ENCODE assay signal across 13 mouse cellular contexts in the genomic region with DNA sequence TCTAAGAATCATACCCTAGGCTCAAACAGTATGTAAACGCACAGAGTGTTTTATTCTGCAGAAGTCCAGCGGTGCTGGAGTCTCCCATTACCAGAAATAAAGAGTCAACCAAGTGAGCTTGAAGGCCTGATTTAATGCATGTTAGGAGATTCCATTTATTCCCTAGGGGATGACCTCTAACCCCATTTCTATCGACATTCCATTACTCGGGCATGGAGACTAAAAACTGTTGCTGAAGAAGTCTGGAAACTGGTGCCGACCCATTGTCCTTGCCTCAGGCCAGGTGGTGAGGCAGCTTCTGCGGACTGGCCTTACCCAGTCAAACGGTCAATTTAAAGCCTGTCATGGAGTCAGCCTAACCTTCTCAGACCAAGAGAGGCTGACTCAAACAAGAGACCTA. TPM values are rescaled to one million over a fixed set of nuclear protein-coding genes. Genes with fewer than 3 reads are reported as not detected.
A peak's percentile ranks its signal among the peaks of the same experiment; 100 is the strongest.
DNase-seq lines count a peak whose midpoint lies in the region; ATAC-seq lines count a peak whose summit lies in the region.
"Had no signal": no experiment of that assay in that cellular context is flagged by ENCODE, and none has a peak within 500 bp of the region (broad histone marks: within the 10 kb centered on the region; RNA-seq: fewer than 3 reads in every experiment).

No protein-coding gene starts in this region.

- no peak for DNase-seq in kidney, adult 9 months
- DNase-seq in embryo, embryonic 10.5 days (ENCODE audit: low spot score), result peak; percentile 49
- DNase-seq in heart, postnatal 14 days, result no peak
- DNase-seq in adrenal gland, postnatal 36 days, result no peak
- DNase-seq: adrenal gland, adult 2 months; kidney, postnatal 10 days; lung, adult 2 months had no signal

- H3K27ac ChIP-seq in kidney, embryonic 16.5 days (ENCODE audit: low read length), result no peak overlapping the region
- no peak overlapping the region; the same call in 1 of the 2 replicates for H3K27ac ChIP-seq in hindbrain, embryonic 16.5 days (ENCODE audit: low read depth, low read length)
- H3K27ac ChIP-seq in midbrain, embryonic 16.5 days (ENCODE audit: low read length), result peak overlapping the region; percentile 99

- intact Hi-C loops in heart, postnatal 14 days (cut with DNase I), result loop anchor here (10.0 kb wide), 1 partner anchor 821 kb away; a partner anchor contains a TSS

- WGBS in kidney, embryonic 16.5 days, result 88% methylated on average over 7 of the region's 7 CpGs
- 61% methylated on average over 7 of the region's 7 CpGs for WGBS in hindbrain, embryonic 16.5 days
- 84% methylated on average over 7 of the region's 7 CpGs for WGBS in midbrain, embryonic 16.5 days

- no peak for ATAC-seq in kidney, embryonic 16.5 days (ENCODE audit: low FRiP score, low TSS enrichment)
- ATAC-seq in hindbrain, embryonic 16.5 days, result no peak
- ATAC-seq in midbrain, embryonic 16.5 days, result no peak
- ATAC-seq in inflammation-experienced regulatory T-cells, adult 6 months, result no peak

- H3K9ac ChIP-seq in kidney, embryonic 16.5 days (replicated peaks; ENCODE audit: low read length), result no peak overlapping the region
- no peak overlapping the region for H3K9ac ChIP-seq in hindbrain, embryonic 16.5 days (ENCODE audit: low read depth, low read length)
- H3K9ac ChIP-seq in midbrain, embryonic 16.5 days (ENCODE audit: low read depth, low read length), result no peak overlapping the region

- H3K4me3 ChIP-seq in kidney, embryonic 16.5 days (ENCODE audit: low read length), result no peak overlapping the region
- no peak overlapping the region for H3K4me3 ChIP-seq in hindbrain, embryonic 16.5 days (ENCODE audit: low read length)
- H3K4me3 ChIP-seq in midbrain, embryonic 16.5 days (ENCODE audit: low read depth, low read length), result no peak overlapping the region

- H3K9me3 ChIP-seq in kidney, embryonic 16.5 days (ENCODE audit: low read length), result no peaks in the 10 kb centered on the region
- no peaks in the 10 kb centered on the region for H3K9me3 ChIP-seq in hindbrain, embryonic 16.5 days (ENCODE audit: control insufficient read depth, low read length)
- no peaks in the 10 kb centered on the region for H3K9me3 ChIP-seq in midbrain, embryonic 16.5 days (replicated peaks; ENCODE audit: control insufficient read depth, low read length, poor library complexity, severe bottlenecking)
- H3K9me3 ChIP-seq: stomach, embryonic 15.5 days had no signal

- H3K4me1 ChIP-seq in kidney, embryonic 16.5 days (ENCODE audit: insufficient read depth, low read length), result peaks cover 26% of the 10 kb centered on the region
- peaks cover 20% of the 10 kb centered on the region for H3K4me1 ChIP-seq in hindbrain, embryonic 16.5 days (ENCODE audit: control insufficient read depth, insufficient read depth, low read depth, low read length)
- peaks cover 28% of the 10 kb centered on the region for H3K4me1 ChIP-seq in midbrain, embryonic 16.5 days (ENCODE audit: control insufficient read depth, insufficient read depth, low read length)

- H3K4me2 ChIP-seq in kidney, embryonic 16.5 days (replicated peaks; ENCODE audit: low read depth, low read length), result 0 out of 2 replicates have a peak overlapping the region, but pooled peaks have one; percentile 61
- H3K4me2 ChIP-seq in hindbrain, embryonic 16.5 days (ENCODE audit: low read length), result peak overlapping the region; percentile 75; the same call in 1 of the 2 replicates
- peak overlapping the region; percentile 81; the same call in 1 of the 2 replicates for H3K4me2 ChIP-seq in midbrain, embryonic 16.5 days (ENCODE audit: low read length)

- H3K36me3 ChIP-seq in kidney, embryonic 16.5 days (ENCODE audit: insufficient read depth, low read length), result no peaks in the 10 kb centered on the region
- no peaks in the 10 kb centered on the region for H3K36me3 ChIP-seq in hindbrain, embryonic 16.5 days (ENCODE audit: control insufficient read depth, insufficient read depth, low read length)
- no peaks in the 10 kb centered on the region for H3K36me3 ChIP-seq in midbrain, embryonic 16.5 days (ENCODE audit: control insufficient read depth, insufficient read depth, low read length)
- H3K36me3 ChIP-seq: stomach, embryonic 15.5 days had no signal

- H3K27me3 ChIP-seq in kidney, embryonic 16.5 days (ENCODE audit: insufficient read depth, low read length), result no peaks in the 10 kb centered on the region
- H3K27me3 ChIP-seq in hindbrain, embryonic 16.5 days (replicated peaks; ENCODE audit: control insufficient read depth, insufficient read depth, low read length), result no peaks in the 10 kb centered on the region
- no peaks in the 10 kb centered on the region for H3K27me3 ChIP-seq in midbrain, embryonic 16.5 days (ENCODE audit: control insufficient read depth, insufficient read depth, low read depth, low read length)
- H3K27me3 ChIP-seq: CH12.LX; stomach, embryonic 15.5 days had no signal

RNA-seq across cellular contexts. Expression of a gene that starts 1.5 kb away (rescaled TPM):
- polyA plus RNA-seq in kidney, embryonic 16.5 days (2015; fragmentation: Nextera tagmentation; extraction: Ambion mirVana), result 203 and 213 TPM in 2 replicates
- 263 and 294 TPM in 2 replicates for polyA plus RNA-seq in hindbrain, embryonic 16.5 days (2015; fragmentation: Nextera tagmentation; extraction: Ambion mirVana)
- 279 and 287 TPM in 2 replicates for polyA plus RNA-seq in midbrain, embryonic 16.5 days (2015; fragmentation: Nextera tagmentation; extraction: Ambion mirVana)
- 10 to 100 TPM; 52.5 to 58.9 TPM for total RNA-seq in heart, postnatal 14 days (2021)
- 100 to 1,000 TPM in 2 of 3 experiments, 10 to 100 TPM in 1; 88.4 to 163 (median 107) TPM for polyA plus RNA-seq in inflammation-experienced regulatory T-cells, adult 6 months (2017; shearing (Covaris generic))
- total RNA-seq in adrenal gland, postnatal 36 days (2021), result 100 to 1,000 TPM in 1 of 2 experiments, 10 to 100 TPM in 1; 89.7 to 126 TPM

RNA-seq across cellular contexts. Expression of a gene that starts 19.2 kb away (rescaled TPM):
- 242 and 248 TPM in 2 replicates for polyA plus RNA-seq in kidney, embryonic 16.5 days (2015; fragmentation: Nextera tagmentation; extraction: Ambion mirVana)
- 129 and 137 TPM in 2 replicates for polyA plus RNA-seq in hindbrain, embryonic 16.5 days (2015; fragmentation: Nextera tagmentation; extraction: Ambion mirVana)
- 124 and 128 TPM in 2 replicates for polyA plus RNA-seq in midbrain, embryonic 16.5 days (2015; fragmentation: Nextera tagmentation; extraction: Ambion mirVana)
- total RNA-seq in heart, postnatal 14 days (2021), result 10 to 100 TPM; 88.8 to 98.5 TPM
- polyA plus RNA-seq in inflammation-experienced regulatory T-cells, adult 6 months (2017; shearing (Covaris generic)), result 100 to 1,000 TPM; 250 to 282 (median 266) TPM
- 100 to 1,000 TPM in 1 of 2 experiments, 10 to 100 TPM in 1; 99.1 to 112 TPM for total RNA-seq in adrenal gland, postnatal 36 days (2021)
